Mouse (Mus musculus) adrenal gland, adult 18-20 months (tissue): ENCODE results near the gene Tmem129. TPM values are rescaled to one million over a fixed set of nuclear protein-coding genes. Genes with fewer than 3 reads are reported as not detected.
A peak's percentile ranks its signal among the peaks of the same experiment; 100 is the strongest.

Experiments
- DNase-seq, 2 experiments: peaks; one replicate each; pipeline ENCODE4 v3.0.0; 2021 to 2022; ENCODE audit warnings: low spot score in 2 of 2
- total RNA-seq, 2 experiments: library from RNA; stranded (reverse); gene quantifications; 1 replicate in 1 of 2; 2 replicates in 1 of 2; pipeline ENCODE4 v1.2.3; 2021

The Tmem129 gene
- total RNA-seq, 2 experiments from 2014 or later = 25.7 to 28.9 TPM

- DNase-seq = no peak
Observed at GRCm38 (mm10) chr5:33651017-33651416, 7.2 kb downstream of the Tmem129 start.

- DNase-seq = no peak
Observed at GRCm38 (mm10) chr5:33640652-33641051, 17.6 kb downstream of the Tmem129 start.

GRCm38 (mm10) chr5:33638826-33639225, 19.4 kb downstream of the Tmem129 start:
- no peak for DNase-seq

- DNase-seq = no peak
Observed at GRCm38 (mm10) chr5:33637606-33638350, 20.4 kb downstream of the Tmem129 start.

- DNase-seq = no peak
Observed at GRCm38 (mm10) chr5:33635361-33635760, 22.9 kb downstream of the Tmem129 start.

- no peak for DNase-seq
Observed at GRCm38 (mm10) chr5:33632526-33632925, 25.7 kb downstream of the Tmem129 start.

GRCm38 (mm10) chr5:33630615-33631014, 27.6 kb downstream of the Tmem129 start:
- no peak for DNase-seq

- peak in 1 of 2 experiments; percentile 40 for DNase-seq
Observed at GRCm38 (mm10) chr5:33630061-33630460, 28.2 kb downstream of the Tmem129 start.

GRCm38 (mm10) chr5:33629301-33629987, 28.8 kb downstream of the Tmem129 start, which contains the start of the genes Fam53a and Gm9903:
Gene Fam53a, minus strand, starts transcription at chr5:33629635.
Gene Gm9903, plus strand, starts transcription at chr5:33629925.
- DNase-seq = peak; percentile 100

GRCm38 (mm10) chr5:33628820-33629300, 29.4 kb downstream of the Tmem129 start:
- DNase-seq = peak in 1 of 2 experiments; percentile 65

GRCm38 (mm10) chr5:33627968-33628367, 30.2 kb downstream of the Tmem129 start:
- peak in 1 of 2 experiments; percentile 29 for DNase-seq

GRCm38 (mm10) chr5:33623766-33624165, 34.5 kb downstream of the Tmem129 start:
- no peak for DNase-seq

GRCm38 (mm10) chr5:33622671-33623070, 35.5 kb downstream of the Tmem129 start:
- DNase-seq = no peak

- DNase-seq = peak; percentile 21 to 39
Observed at GRCm38 (mm10) chr5:33614391-33614790, 43.8 kb downstream of the Tmem129 start.

- no peak for DNase-seq
Observed at GRCm38 (mm10) chr5:33611795-33612194, 46.4 kb downstream of the Tmem129 start.

- DNase-seq = no peak
Observed at GRCm38 (mm10) chr5:33609226-33609625, 49.0 kb downstream of the Tmem129 start.

GRCm38 (mm10) chr5:33607434-33607833, 50.8 kb downstream of the Tmem129 start:
- DNase-seq = no peak

- no peak for DNase-seq
Observed at GRCm38 (mm10) chr5:33606631-33607030, 51.6 kb downstream of the Tmem129 start.

- DNase-seq = no peak
Observed at GRCm38 (mm10) chr5:33605314-33605713, 52.9 kb downstream of the Tmem129 start.
